Comparison of ENCODE assay signal across 21 mouse cellular contexts in genomic region chr16:96885817-96886216, GRCm38 (mm10).
DNase-seq lines count a peak whose midpoint lies in the region; ATAC-seq and TF ChIP-seq lines count a peak whose summit lies in the region.
"Had no signal": no experiment of that assay in that cellular context is flagged by ENCODE, and none has a peak within 500 bp of the region (broad histone marks: within the 10 kb centered on the region; RNA-seq: fewer than 3 reads in every experiment).

No protein-coding gene starts in this region.

- TF ChIP-seq CTCF in forebrain, postnatal 0 days (IDR thresholded peaks at IDR 0.05; ENCODE audit: low read depth): no peak

- WGBS in forebrain, postnatal 0 days: 51% methylated on average over 2 of the region's 2 CpGs

- H3K4me2 ChIP-seq in forebrain, postnatal 0 days (ENCODE audit: low read depth): no peak overlapping the region
- H3K4me2 ChIP-seq: heart, embryonic 15.5 days; hindbrain, embryonic 14.5 days; liver, embryonic 15.5 days; lung, embryonic 15.5 days; neural tube, embryonic 12.5 days had no signal

- H3K27me3 ChIP-seq in forebrain, postnatal 0 days (ENCODE audit: insufficient read depth, low read length): no peaks in the 10 kb centered on the region
- H3K27me3 ChIP-seq: heart, embryonic 15.5 days; liver, embryonic 15.5 days; lung, embryonic 15.5 days; neural tube, embryonic 12.5 days had no signal

- H3K27ac ChIP-seq in forebrain, postnatal 0 days (ENCODE audit: low read depth, low read length): no peak overlapping the region
- H3K27ac ChIP-seq: heart, embryonic 15.5 days; hindbrain, embryonic 14.5 days; kidney, postnatal 0 days; liver, embryonic 15.5 days; lung, embryonic 15.5 days; neural tube, embryonic 12.5 days; stomach, postnatal 0 days had no signal

- DNase-seq in layer of hippocampus, adult 11-12 months (ENCODE audit: low spot score): peak; percentile 42
- DNase-seq in layer of hippocampus, adult 9-10 months (ENCODE audit: low spot score): no peak
- DNase-seq in forebrain, postnatal 0 days: peak; percentile 76
- DNase-seq in layer of hippocampus, adult 8-10 months (ENCODE audit: low spot score in 2 of 2): peak; percentile 19 to 22
- DNase-seq in retina, embryonic 14.5 days (ENCODE audit: low spot score): peak; percentile 58
- DNase-seq in adrenal gland, postnatal 4 days (ENCODE audit: low spot score in 2 of 2): no peak
- no peak for DNase-seq in gastrocnemius, postnatal 10 days
- DNase-seq: adrenal gland, postnatal 14 days; cerebellum, adult 9-10 months; heart, postnatal 4 days; kidney, adult 2 months; lung, postnatal 4 days; midbrain, embryonic 14.5 days; right cerebral cortex, adult 18-20 months had no signal

- ATAC-seq in forebrain, postnatal 0 days: peak; percentile 61

- H3K4me1 ChIP-seq in forebrain, postnatal 0 days (ENCODE audit: insufficient read depth): no peaks in the 10 kb centered on the region
- H3K4me1 ChIP-seq: liver, embryonic 15.5 days; lung, embryonic 15.5 days; neural tube, embryonic 12.5 days had no signal

- H3K36me3 ChIP-seq in forebrain, postnatal 0 days (ENCODE audit: insufficient read depth): no peaks in the 10 kb centered on the region
- H3K36me3 ChIP-seq: heart, embryonic 15.5 days; liver, embryonic 15.5 days; lung, embryonic 15.5 days; neural tube, embryonic 12.5 days had no signal

- no peak overlapping the region for H3K9ac ChIP-seq in forebrain, postnatal 0 days
- H3K9ac ChIP-seq: heart, embryonic 15.5 days; hindbrain, embryonic 14.5 days; liver, embryonic 15.5 days; lung, embryonic 15.5 days; neural tube, embryonic 12.5 days had no signal

- no peaks in the 10 kb centered on the region for H3K9me3 ChIP-seq in forebrain, postnatal 0 days (ENCODE audit: low read length)
- H3K9me3 ChIP-seq: heart, embryonic 15.5 days; liver, embryonic 15.5 days; lung, embryonic 15.5 days; neural tube, embryonic 12.5 days had no signal

- H3K4me3 ChIP-seq in forebrain, postnatal 0 days (ENCODE audit: low read depth, low read length): no peak overlapping the region
- H3K4me3 ChIP-seq: heart, embryonic 15.5 days; liver, embryonic 15.5 days; lung, embryonic 15.5 days; neural tube, embryonic 12.5 days had no signal

Comparison
In these comparisons a context has a peak if more than half of its experiments do, and no peak if none do; other contexts are left out.
1. DNase-seq: peak in layer of hippocampus, adult 11-12 months (single experiment), forebrain, postnatal 0 days (single experiment), layer of hippocampus, adult 8-10 months (2 of 2) and retina, embryonic 14.5 days (single experiment); none in layer of hippocampus, adult 9-10 months (single experiment), adrenal gland, postnatal 4 days (0 of 2) and gastrocnemius, postnatal 10 days (single experiment).